Mouse (Mus musculus): ENCODE measurements around the gene Surf6. TPM values are rescaled to one million over a fixed set of nuclear protein-coding genes. Genes with fewer than 3 reads are reported as not detected.

The Surf6 gene
- polyA plus RNA-seq (2015; fragmentation: Nextera tagmentation; extraction: Ambion mirVana): 31.0 and 33.9 TPM in 2 replicates

GRCm38 (mm10) chr2:26902467-26903220, at the start of gene Surf6:
Surf6 (minus strand) TSS chr2:26902879.
- peak within 1 kb of the TSS; percentile 88 for H3K27ac ChIP-seq
- peak; percentile 98 for ATAC-seq
- peak within 1 kb of the TSS; percentile 84 for H3K4me2 ChIP-seq (replicated peaks)
- no peaks in the 10 kb centered on the region for H3K9me3 ChIP-seq
- peak within 1 kb of the TSS; percentile 78 for H3K4me3 ChIP-seq (replicated peaks)
- peaks cover 37% of the 10 kb centered on the region for H3K4me1 ChIP-seq (replicated peaks)
- H3K27me3 ChIP-seq: no peaks in the 10 kb centered on the region
- H3K9ac ChIP-seq (replicated peaks): peak within 1 kb of the TSS; percentile 81
- under 1% methylated on average over 41 of the region's 41 CpGs for WGBS
- peaks cover 63% of the 10 kb centered on the region for H3K36me3 ChIP-seq

- no peak overlapping the region for H3K4me2 ChIP-seq (replicated peaks)
- H3K27ac ChIP-seq: no peak overlapping the region
- no peak for ATAC-seq
- no peak overlapping the region for H3K9ac ChIP-seq (replicated peaks)
- H3K4me1 ChIP-seq (replicated peaks): no peaks in the 10 kb centered on the region
- peaks cover 86% of the 10 kb centered on the region for H3K36me3 ChIP-seq
- H3K4me3 ChIP-seq (replicated peaks): no peak overlapping the region
- WGBS: 92% methylated on average over 4 of the region's 4 CpGs
- no peaks in the 10 kb centered on the region for H3K27me3 ChIP-seq
- H3K9me3 ChIP-seq: no peaks in the 10 kb centered on the region
Observed at GRCm38 (mm10) chr2:26952193-26952592, 49.5 kb upstream of the Surf6 start.

- H3K9me3 ChIP-seq: no peaks in the 10 kb centered on the region
- H3K27me3 ChIP-seq: no peaks in the 10 kb centered on the region
- H3K27ac ChIP-seq: no peak overlapping the region
- H3K4me2 ChIP-seq (replicated peaks): no peak overlapping the region
- no peak overlapping the region for H3K9ac ChIP-seq (replicated peaks)
- 93% methylated on average over 8 of the region's 8 CpGs for WGBS
- peaks cover 83% of the 10 kb centered on the region for H3K36me3 ChIP-seq
- H3K4me3 ChIP-seq (replicated peaks): no peak overlapping the region
- no peak for ATAC-seq
- H3K4me1 ChIP-seq (replicated peaks): no peaks in the 10 kb centered on the region
Observed at GRCm38 (mm10) chr2:26951346-26951905, 48.7 kb upstream of the Surf6 start.

GRCm38 (mm10) chr2:26950411-26950810, 47.7 kb upstream of the Surf6 start:
- Histone ChIP-seq H3K4me2 (replicated peaks) (no peak overlapping the region), H3K4me1 (replicated peaks) (no peaks in the 10 kb centered on the region), H3K36me3 (peaks cover 74% of the 10 kb centered on the region), H3K27me3 (no peaks in the 10 kb centered on the region), H3K9me3 (no peaks in the 10 kb centered on the region), H3K27ac (no peak overlapping the region), H3K9ac (replicated peaks) (no peak overlapping the region), H3K4me3 (replicated peaks) (no peak overlapping the region)
- 89% methylated on average over 2 of the region's 2 CpGs for WGBS
- ATAC-seq: no peak

DNA sequence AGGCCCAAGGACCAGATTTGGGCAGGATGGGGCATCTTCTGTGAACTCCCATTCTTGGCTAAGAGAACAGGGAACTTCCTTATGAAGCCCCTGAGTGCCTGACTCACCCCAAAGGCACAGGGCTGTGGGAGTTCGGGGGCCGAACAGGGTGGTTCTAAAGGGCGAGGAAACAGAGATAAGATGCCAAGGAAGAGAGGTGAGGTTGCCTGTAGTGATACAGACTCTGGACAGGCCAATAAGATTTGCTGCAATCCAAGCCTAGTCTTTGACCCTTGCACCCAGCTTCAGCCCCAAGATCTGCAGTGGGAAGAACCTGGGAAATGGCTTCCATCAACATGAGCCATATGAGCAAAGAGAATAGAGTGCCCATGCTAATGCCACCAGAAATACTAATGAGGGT, 40.6 kb upstream of the Surf6 start:
- Histone ChIP-seq H3K27me3 (no peaks in the 10 kb centered on the region), H3K4me1 (replicated peaks) (no peaks in the 10 kb centered on the region), H3K9me3 (no peaks in the 10 kb centered on the region), H3K36me3 (peaks cover 7% of the 10 kb centered on the region), H3K4me3 (replicated peaks) (no peak overlapping the region), H3K4me2 (replicated peaks) (no peak overlapping the region), H3K27ac (no peak overlapping the region), H3K9ac (replicated peaks) (no peak overlapping the region)
- ATAC-seq: no peak
- 92% methylated on average over 3 of the region's 3 CpGs for WGBS

- no peak overlapping the region for H3K9ac ChIP-seq (replicated peaks)
- WGBS: 43% methylated on average over 5 of the region's 5 CpGs
Observed at GRCm38 (mm10) chr2:26941539-26941938, 38.9 kb upstream of the Surf6 start.

GRCm38 (mm10) chr2:26936425-26936824, 33.7 kb upstream of the Surf6 start:
- Histone ChIP-seq H3K9ac (replicated peaks) (no peak overlapping the region), H3K36me3 (no peaks in the 10 kb centered on the region), H3K4me3 (replicated peaks) (no peak overlapping the region), H3K27ac (no peak overlapping the region), H3K27me3 (no peaks in the 10 kb centered on the region; the same call in 1 of the 2 replicates), H3K4me2 (replicated peaks) (no peak overlapping the region), H3K9me3 (no peaks in the 10 kb centered on the region), H3K4me1 (replicated peaks) (peaks cover 14% of the 10 kb centered on the region)
- 70% methylated on average over 1 of the region's 1 CpGs for WGBS
- no peak for ATAC-seq

More at GRCm38 (mm10) chr2:26941539-26941938, 38.9 kb upstream of the Surf6 start:
- Histone ChIP-seq H3K4me3 (replicated peaks) (no peak overlapping the region), H3K4me2 (replicated peaks) (no peak overlapping the region), H3K27ac (no peak overlapping the region), H3K4me1 (replicated peaks) (no peaks in the 10 kb centered on the region), H3K36me3 (peaks cover 2% of the 10 kb centered on the region; the same call in 1 of the 2 replicates), H3K9me3 (no peaks in the 10 kb centered on the region), H3K27me3 (no peaks in the 10 kb centered on the region)
- ATAC-seq: no peak

- no peak for ATAC-seq
- H3K4me1 ChIP-seq (replicated peaks): peaks cover 25% of the 10 kb centered on the region
- no peak overlapping the region for H3K4me3 ChIP-seq (replicated peaks)
- 91% methylated on average over 2 of the region's 2 CpGs for WGBS
- 0 out of 2 replicates have a peak, but pooled peaks cover 4% of the 10 kb centered on the region for H3K36me3 ChIP-seq
- no peaks in the 10 kb centered on the region; the same call in 1 of the 2 replicates for H3K27me3 ChIP-seq
- no peak overlapping the region for H3K9ac ChIP-seq (replicated peaks)
- no peaks in the 10 kb centered on the region for H3K9me3 ChIP-seq
- no peak overlapping the region for H3K4me2 ChIP-seq (replicated peaks)
- no peak overlapping the region for H3K27ac ChIP-seq
Observed at GRCm38 (mm10) chr2:26935286-26935685, 32.6 kb upstream of the Surf6 start.

DNA sequence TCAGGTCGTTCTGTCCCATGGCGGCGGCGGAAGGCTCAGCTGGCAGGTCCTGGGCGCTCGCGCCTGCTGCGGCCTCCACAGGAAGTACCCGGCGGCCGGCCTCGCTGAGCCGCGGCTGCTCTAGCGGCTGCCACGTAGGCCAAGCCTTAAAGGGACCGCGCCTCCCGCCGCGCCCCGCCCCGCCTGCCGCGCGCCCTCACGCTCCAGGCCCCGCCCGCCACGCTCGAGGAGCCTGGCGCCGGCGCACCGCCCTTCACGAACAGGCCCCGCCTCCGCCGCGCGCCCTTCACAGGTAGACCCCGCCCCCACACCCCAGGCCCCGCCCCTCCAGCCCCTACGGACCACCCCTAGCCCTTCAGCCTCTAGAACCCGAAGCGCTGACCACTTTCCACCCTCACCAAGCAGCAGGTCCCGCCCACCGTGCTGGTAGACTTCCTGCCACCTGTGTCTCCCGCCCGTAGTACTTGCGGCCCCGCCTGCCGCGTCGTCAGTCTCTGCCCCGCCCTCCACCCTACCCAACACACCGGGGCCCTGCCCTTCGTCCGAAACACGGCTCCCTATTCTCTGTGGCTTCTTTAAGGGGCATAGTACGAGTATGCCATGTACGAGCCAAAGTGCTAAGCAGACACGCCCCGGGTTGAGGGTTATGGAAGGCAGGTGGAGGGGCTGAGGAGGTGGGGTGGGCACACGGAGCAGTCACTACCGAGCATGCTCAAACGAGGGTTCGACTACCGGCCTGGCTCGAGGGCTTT, 30.8 kb upstream of the Surf6 start, which contains the start of the genes Surf4 and Stkld1:
TSS of gene Surf4 (minus strand) at position 625 of the 752 bp plus-strand sequence.
TSS of gene Stkld1 (plus strand) at position 744 of the 752 bp plus-strand sequence.
- H3K9me3 ChIP-seq: no peaks in the 10 kb centered on the region
- peak; percentile 95 for ATAC-seq
- 2% methylated on average over 52 of the region's 70 CpGs for WGBS

DNA sequence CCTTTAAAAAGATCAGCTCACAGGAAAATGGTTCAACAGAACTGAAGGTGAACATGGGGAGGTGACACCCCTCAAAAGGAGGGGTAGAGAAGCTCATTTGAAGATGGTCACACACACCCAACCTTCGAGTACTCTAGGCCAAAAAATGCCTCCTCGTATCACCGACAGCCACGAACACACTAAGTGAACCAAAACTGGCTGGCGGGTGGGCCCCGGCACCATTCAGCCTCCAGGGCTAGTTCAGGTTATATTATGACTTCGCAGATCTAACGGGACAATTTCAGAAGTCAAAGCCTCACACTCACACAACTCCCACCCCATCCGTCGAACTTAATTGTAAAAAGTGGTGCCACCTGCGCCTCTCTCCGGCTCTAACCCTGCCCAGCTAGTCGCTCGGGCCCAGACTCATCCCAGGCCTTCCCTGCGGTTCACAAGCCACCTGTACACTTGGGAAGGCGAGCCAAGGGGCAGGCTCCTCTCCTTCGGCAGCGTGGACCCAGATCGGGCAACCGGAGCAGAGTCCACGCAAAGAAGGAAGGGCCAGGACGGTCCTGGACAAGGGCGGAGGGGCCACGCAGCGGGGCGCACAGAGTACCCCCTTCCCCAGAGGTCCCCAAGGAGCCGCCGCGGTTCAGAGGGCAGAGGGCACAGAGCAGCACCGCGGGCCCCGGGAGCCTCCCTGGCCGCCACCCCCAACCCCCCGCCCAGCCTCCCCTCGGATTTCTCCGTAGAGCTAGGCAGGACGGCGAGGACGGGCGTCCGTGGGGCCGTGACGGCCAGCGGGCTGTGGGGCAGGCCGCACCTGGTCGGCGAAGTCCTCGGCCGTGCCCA, 30.0 kb upstream of the Surf6 start:
- WGBS: 3% methylated on average over 49 of the region's 49 CpGs
- H3K27me3 ChIP-seq: no peaks in the 10 kb centered on the region; the same call in 1 of the 2 replicates
- ATAC-seq: no peak; the same call in 1 of the 2 replicates
- peak overlapping the region; percentile 96 for H3K4me2 ChIP-seq (replicated peaks)
- peak overlapping the region; percentile 81 for H3K27ac ChIP-seq
- peaks cover 31% of the 10 kb centered on the region for H3K4me1 ChIP-seq (replicated peaks)
- H3K36me3 ChIP-seq: peaks cover 20% of the 10 kb centered on the region; the same call in 1 of the 2 replicates
- H3K4me3 ChIP-seq (replicated peaks): peak overlapping the region; percentile 97
- peak overlapping the region; percentile 99 for H3K9ac ChIP-seq (replicated peaks)
- no peaks in the 10 kb centered on the region for H3K9me3 ChIP-seq

More for the DNA sequence above, 30.8 kb upstream of the Surf6 start, which contains the start of the genes Surf4 and Stkld1:
- H3K27me3 ChIP-seq: no peaks in the 10 kb centered on the region; the same call in 1 of the 2 replicates
- H3K36me3 ChIP-seq: 0 out of 2 replicates have a peak, but pooled peaks cover 14% of the 10 kb centered on the region
- H3K4me3 ChIP-seq (replicated peaks): peak within 1 kb of the TSS; percentile 97
- peak within 1 kb of the TSS; percentile 96 for H3K4me2 ChIP-seq (replicated peaks)
- H3K9ac ChIP-seq (replicated peaks): peak within 1 kb of the TSS; percentile 99
- H3K27ac ChIP-seq: peak within 1 kb of the TSS; percentile 81
- H3K4me1 ChIP-seq (replicated peaks): peaks cover 31% of the 10 kb centered on the region

DNA sequence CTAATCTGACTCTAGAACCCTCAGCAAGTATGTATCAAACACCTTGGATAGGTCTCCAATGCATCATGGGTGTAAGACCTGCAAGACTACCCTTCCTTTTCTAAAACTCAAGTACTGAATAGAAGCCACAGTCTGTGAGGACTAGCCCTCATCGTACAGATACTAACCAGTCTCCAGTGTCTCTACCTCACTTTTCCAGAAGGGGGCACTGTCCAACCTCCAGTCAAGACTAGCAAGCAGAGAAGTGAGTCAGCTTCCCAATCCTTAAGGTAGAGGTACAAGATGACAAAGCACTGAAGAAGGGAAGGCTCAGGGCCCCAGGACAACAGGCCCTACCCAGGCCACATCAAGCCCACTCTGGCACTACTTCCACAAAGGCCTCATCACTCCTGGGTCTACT, 27.7 kb upstream of the Surf6 start:
- Histone ChIP-seq H3K4me1 (replicated peaks) (peaks cover 31% of the 10 kb centered on the region), H3K36me3 (peaks cover 41% of the 10 kb centered on the region), H3K27ac (no peak overlapping the region), H3K4me2 (replicated peaks) (no peak overlapping the region), H3K9ac (replicated peaks) (no peak overlapping the region), H3K27me3 (no peaks in the 10 kb centered on the region; the same call in 1 of the 2 replicates), H3K4me3 (replicated peaks) (no peak overlapping the region), H3K9me3 (no peaks in the 10 kb centered on the region)
- 38% methylated on average over 1 of the region's 1 CpGs for WGBS
- no peak for ATAC-seq

All from midbrain, embryonic 13.5 days (tissue).